Mouse (Mus musculus) induced T-regulatory cell, adult 2 months (primary cell): ENCODE measurements around the gene Brat1.
"Not testable (repeated sequence)": the region's sequence is repeated elsewhere in the genome, so short reads cannot be mapped to it uniquely, and the experiment has no call there.

Source experiments
- DNase-seq: peaks from one replicate; pipeline ENCODE4 v3.0.0-alpha.2; 2012; ENCODE audit warnings: low read depth

Gene Brat1

DNA sequence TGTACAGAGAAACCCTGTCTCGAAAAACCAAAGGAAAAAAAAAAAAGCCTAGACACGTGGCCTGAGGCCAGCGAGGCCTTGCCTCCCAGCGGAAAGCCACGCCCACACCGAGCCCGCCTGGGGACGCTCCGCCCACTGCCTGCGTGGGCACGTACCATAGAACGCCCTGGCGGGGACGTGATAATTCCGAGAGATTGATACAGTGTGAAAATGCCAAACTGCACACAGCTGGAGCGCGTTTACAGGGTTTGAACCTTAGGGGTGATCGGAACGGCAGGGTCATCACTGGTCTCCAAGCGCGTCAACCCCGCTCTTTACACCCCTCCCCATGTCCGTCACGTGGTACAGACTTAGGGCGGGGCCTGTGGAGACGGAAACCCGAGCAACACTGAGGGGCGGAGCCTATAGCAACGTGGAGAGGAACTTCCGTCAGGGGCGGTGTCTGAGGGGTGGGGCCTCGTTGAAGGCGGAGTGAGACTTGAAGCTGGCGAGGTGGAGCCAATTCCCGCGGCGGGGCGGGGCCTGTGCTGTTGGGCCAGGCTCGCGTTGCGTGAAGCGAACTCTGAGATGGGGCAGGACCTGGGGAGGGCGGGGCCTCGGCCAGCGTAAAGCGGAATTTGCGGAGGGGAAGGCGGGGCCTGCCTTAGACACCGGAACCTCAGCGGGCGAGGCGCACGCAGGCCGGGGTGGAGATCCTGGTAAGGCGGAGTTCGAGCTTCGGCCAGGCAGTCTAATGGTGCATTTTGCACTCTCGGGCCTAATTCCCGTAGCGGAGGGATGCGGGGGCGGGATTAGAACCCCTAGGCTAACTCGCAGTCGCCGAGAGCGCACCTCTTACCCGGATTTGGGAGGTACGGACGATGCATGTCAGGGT, at the start of gene Brat1:
Gene Brat1 (plus strand): TSS at position 634 of the 874 bp plus-strand sequence.
- peak; percentile 100 for DNase-seq

DNA sequence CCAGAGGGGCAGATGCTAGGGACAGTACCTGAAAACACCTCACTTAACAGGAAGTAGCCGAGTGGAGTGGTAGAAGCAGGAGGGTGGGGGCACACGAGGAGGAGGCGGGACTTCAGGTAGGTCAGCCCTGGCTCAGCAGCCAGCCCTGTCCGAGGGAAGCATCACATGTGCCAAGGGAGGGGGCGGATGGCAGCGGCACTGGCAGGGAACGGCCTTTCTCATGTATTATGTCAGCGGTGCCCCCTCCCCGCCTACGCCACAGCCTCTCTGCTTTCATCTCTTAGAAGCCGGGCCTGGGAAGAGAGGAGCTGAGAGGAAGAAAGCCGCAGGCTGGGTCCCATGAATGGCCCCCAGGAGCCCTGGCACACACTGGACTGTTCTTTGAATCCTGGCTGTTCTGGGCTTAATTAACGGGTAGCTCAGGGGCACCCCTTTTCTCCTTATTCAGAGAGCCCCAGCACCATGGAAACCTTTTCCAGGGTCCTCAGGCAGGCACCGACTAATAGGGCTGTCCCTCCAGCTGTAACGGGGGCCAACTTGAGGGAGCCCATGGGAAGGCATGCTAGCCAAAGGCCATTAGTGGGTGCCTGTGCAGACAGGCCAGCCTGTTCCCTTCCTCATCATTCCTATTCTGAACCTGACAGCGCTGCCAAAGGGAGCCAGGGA, 45.1 kb upstream of the Brat1 start:
- peak; percentile 59 for DNase-seq

DNA sequence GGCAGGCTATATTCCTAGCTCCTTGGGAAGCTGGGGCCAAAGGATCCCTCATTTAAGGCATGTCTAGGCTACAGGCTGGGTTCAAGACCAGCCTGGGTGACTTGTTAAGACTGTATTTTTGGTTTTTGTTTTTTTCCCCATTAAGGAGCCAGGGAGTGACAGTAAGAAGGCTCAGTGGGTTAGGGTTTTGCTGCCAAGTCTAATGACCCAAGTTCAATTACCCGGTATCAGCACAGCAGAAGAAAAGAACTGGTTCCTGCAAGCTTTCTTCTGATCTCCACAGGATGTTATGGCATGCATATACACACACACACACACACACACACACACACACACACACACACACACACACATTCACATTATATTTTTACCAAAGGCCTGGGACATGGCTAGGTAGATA, 44.4 kb upstream of the Brat1 start:
- no peak for DNase-seq

DNA sequence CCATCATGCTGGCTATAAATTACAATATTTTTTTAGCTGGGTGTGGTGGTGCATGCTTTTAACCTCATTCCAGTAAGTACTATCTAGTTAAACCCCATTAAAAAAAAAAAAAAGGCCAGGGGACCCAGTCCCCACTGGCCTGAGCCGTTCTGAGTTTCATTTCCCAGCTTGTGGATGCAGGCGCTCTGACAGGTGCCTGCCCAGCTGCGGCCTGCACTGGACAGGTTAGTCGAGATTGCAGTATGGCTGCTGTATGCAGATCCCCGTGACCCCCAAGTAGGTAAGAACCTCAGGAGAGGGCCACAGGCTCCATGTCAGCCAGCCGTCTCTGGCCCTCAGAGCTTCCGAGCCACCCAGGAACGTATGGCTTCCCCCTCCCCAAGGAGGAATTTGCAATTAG, 43.4 kb upstream of the Brat1 start:
- no peak for DNase-seq

DNA sequence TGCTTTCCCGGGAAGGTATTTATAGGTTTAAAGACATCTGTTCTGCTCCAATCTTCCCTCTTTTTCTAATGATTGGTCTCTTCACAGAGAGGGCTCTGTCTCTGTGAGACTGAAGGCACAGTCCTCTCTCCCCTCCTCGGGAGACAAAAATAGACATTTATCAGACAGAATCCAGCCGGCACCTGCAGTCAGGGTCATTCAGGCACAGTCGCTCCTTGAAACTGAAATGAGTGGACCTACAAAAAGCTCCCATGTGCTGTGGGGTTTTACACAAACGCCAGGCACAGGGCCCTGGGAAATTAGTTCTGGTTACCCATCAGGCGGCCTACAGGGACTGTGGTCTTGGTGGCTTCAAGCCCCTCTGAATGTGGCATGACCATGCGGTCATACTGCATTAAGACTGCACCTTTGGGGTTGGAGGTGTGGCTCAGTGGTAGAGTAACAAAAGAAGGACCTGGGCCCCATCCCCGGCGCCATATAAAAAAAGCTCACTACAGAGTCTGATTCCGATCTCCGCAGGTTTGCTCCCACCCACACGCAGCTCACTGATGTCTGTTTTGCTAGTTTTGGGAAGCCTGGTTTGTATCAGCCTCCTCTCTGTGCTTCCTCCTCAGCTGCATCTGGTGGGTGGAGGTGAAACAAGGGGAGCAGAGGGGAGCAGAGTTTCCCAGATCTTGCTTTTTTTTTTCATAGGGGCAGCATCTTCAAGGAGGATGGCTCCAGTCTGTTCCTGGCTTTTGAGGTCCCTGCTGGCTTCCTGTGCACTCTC, 42.8 kb upstream of the Brat1 start:
- DNase-seq, result no peak

DNA sequence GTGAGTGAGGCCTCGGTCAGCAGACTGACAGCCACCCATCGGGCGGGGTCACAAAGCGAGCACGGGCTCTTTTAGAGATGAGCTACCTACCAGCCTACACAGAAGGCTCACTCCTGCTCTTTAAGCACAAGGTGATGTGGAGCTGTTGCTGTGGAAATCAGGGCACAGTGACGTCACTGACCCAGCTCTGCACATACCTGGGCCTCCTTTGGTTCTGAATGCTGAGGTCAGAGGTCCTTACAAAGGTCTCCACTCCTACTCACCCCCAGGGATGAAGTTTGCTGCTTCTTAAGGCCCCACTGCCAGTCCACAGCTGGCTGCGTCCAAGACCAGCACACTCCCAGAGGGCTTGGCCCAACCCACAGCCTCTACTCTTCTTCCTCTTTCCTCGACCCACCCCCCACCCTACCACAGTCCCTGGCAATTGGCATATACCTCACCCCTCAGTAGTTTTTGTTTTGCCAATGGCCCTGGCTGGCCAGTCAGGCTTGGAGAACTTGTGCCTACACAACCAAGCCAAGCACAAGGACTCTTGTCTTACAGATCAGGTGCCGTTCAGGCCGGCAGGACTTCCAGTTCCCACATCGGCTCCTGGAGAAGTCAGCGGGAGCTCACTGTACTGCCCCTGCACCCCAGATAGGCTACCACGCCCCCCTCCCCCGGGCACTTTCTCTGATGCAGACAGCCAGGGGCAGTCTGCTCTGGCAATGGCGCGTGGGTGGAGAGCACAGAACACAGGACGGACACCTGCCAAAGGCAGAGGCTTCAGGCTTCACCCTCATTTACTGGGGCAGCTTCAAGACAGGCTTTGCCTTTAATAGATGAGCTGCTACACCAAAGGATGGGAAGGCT, 41.8 kb upstream of the Brat1 start:
- DNase-seq, result peak; percentile 40

DNA sequence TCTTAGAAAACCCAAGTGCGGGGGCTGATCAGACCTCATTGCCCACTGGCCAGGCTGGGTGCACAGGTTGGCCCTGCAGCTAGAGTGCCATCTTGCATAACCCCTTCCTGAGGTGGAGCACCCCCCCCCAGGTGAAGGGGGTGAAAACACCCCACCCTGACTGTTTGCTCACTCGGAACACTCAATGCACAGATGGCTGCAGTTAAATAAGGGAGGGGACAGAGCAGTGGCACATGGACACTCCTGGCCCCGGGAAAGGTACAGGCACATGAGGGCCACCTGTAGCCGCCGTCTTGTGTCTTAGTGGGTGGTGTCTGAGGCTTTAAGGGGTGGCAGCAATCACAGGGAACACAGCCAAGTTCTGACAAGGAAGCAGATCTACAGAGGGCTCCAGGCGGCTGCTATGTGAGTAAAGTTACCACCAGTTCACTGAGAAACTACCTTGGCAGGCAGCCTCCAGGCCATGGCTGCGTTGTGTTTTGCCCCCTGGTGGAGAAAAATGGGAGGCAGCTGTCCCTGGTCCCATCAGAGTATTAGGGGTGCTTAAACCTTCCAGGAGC, 41.1 kb upstream of the Brat1 start:
- DNase-seq, result peak; percentile 79

DNA sequence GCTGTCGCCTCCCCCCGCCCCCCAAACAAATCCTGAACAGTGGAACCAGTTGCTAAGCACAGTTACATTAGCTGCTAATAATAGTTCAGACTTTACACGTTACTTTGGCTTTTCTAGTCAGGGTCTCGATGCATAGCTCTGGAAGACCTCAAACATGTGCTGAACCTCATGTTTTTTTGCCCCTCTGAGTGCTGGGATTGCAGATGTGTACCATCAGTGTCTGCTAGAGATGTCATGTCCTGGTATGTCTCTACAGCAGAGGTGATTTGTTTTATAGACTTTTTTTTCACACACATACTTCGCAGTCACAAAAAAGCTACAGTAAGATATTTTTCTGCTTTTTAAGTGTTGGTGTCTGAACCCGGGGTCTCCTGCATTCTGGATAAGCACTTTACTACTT, 32.7 kb upstream of the Brat1 start:
- no peak for DNase-seq

DNA sequence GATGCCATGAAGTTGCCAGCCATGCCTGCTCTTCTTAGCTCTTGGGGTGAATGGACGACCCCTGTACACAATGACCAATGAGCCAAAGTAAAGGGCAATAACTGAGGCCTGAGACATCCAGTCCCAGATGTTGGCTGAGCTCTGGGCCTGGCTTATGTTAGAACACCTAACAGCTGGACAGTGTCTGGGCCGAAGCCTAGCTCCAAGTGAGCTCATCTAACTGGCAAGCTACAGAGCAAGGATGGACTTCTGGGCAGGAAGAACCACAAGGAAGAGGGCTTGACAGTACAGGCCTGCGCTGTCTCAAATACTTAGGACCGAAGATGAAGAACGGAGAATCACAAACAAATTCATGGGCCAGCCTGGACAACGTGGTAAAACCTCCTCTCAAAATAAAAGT, 32.2 kb upstream of the Brat1 start:
- DNase-seq, result not testable (repeated sequence)

DNA sequence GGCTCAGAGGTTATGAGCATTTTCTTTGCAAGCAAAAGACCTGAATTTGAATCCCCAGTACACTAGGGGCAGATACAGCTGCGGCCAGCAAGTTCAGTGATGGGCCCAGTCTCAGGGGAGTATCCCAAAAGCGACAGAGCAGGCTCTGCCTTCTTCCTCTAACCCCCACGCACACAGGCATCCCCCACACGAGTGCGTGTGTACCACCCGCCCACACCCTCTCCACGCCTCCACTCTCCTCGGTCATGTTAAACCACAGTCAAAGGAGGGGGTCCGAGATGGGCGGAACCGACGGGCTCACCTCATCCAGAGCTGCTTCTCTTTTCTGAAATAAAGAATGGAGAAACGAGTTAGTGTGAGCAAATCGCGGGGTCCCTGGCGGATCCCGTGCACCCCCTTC, 30.8 kb upstream of the Brat1 start:
- DNase-seq, result no peak

DNA sequence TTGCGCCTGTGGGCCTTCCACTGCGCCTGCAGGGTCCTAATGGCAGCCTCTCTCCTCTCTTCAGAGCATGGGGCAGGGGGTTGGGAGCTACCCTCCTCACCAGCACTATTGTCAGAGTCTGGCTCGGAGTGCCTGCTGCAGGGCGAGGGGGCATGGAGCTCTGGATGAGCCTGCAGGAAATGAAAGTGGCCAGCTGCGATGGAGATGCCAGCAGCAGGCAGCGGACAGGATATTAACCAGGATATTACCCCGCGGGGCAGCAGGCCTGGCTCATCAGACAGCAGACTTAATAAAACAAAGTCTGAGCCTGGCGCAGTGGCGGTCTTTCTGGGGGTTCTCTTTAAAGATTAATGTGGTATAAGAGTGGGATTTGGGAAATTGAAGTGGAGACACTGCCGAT, 29.7 kb upstream of the Brat1 start:
- DNase-seq, result no peak

DNA sequence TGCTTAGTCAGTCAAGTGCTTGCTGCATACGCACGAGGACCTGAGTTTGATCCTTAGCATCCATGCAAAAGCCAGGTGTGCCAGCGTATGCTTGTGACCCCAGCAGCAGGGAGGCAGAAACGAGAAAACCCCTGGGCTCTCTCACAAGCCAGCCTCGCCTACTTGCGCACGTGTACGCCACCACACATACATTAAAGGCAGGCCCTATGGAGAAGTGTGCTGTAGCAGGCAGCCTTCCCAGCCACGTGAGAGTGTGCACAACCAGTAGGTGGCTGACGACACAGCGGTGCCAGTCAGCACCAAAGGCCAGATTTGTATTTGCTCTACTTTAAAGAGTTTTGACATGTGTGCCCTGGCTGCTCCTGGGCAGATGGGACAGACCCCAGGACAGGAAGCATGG, 29.2 kb upstream of the Brat1 start:
- DNase-seq, result no peak

DNA sequence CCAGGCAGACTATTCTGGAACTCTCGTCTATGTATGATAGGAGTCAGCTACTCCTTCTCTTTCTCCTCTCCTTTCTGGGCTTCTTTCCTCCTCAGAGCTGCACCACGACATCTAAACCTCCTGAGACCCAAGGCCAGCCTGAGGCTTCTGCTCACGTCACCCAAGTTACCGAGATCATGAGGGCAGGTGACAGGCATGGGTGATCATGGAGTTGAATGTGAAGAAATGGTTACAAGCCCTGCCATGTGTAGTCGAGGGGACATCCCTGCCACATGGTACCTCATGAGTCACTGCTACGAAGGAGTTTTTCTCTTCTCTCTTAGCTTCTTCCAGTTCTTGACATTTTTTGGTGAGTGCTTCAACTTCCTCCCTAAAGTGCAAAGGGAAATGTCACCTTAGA, 27.7 kb upstream of the Brat1 start:
- DNase-seq, result no peak

DNA sequence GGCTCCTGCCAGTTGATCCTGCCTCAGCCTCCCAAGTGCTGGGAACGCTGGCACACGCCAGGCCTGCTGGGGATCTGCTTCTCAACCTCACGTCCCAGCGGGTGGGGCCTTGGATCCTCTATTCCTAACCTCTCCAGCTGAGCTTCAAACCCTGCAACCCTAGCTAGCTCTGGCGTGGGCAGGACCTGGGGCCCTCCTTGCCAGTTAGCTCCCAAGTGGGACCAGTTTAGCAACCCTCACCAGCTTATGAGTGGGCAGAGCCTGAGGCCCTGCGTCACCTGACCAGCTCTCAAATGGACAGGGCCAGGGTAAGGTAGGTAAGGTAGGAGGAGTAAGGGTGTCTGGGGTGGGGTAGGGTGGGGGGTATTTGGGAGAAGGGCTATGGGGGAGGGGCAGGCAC, 24.8 kb upstream of the Brat1 start:
- DNase-seq, result no peak

DNA sequence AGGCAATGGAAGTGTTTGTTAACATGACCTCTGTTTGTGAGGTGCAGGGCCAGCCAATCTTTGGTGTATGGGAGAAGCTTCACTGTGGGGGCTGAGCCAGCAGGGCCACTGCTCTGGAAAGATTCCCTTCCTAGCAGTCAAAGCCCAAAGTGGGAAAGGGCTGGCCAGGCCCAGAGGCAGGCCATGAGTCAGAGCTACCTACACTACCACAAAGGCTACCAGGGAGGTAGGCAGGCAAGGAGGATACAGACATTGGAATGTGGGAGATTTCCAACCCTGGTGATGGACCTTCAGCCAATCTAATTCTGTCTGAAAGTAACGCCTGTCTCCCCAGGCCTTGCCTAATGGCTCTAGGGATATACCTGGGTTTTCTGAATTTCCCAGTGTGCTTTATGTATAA, 23.9 kb upstream of the Brat1 start:
- DNase-seq, result no peak

DNA sequence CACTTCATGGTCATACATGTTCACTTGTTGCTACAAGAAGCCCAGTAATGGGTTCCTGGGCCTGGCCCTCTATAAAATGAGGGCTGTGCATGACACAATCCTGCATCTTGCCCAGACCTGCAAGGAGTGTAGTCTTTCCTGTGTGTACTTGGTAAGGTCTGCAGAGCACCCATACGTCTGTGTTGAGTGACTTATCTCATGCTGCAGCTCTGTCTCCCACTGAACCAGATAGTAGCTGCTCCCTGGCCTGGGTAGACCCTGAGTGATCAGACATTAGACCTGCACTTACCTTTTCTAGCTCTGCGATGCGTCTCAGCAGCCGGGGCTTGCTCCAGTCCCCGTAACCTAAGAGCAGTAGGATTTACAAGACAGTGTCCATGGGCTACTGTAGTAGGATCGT, 22.7 kb upstream of the Brat1 start:
- no peak for DNase-seq

DNA sequence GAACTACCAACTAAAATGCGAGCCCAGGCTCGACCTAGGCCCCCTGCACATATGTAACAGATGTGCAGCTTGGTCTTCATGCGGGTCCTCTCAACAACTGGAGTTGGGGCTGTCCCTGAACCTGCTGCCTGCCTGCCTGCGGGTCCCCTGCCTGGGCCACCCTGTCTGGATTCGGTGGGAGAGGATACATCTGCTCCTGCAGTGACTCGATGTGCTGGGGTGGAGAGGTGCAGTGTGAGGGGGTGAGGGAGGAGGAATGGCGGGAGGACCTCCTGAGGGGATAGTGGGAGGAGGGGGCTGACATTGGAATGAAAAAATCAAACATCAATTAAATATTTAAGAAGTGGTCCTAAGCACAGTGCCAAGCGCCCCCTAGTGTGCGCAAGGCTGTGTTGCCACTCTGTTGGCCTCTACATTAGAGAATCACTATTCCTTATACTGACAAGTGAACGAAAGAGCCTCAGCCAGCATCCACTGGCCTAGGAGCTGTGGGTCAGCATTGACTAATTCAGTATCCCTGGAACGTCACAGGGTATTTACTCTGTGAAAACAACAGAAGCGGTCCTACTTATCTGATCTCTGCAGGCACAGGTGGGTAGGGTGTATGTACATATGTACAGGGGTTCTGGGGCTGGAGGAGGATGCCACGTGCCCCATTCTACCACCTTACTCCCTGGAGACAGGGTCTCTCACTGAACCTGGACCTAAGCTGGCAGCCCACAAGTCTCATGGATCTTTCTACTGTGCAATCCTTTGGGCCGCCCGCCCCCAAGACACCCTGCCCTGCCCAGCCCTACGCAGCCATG, 20.3 kb upstream of the Brat1 start:
- DNase-seq, result peak; percentile 62

DNA sequence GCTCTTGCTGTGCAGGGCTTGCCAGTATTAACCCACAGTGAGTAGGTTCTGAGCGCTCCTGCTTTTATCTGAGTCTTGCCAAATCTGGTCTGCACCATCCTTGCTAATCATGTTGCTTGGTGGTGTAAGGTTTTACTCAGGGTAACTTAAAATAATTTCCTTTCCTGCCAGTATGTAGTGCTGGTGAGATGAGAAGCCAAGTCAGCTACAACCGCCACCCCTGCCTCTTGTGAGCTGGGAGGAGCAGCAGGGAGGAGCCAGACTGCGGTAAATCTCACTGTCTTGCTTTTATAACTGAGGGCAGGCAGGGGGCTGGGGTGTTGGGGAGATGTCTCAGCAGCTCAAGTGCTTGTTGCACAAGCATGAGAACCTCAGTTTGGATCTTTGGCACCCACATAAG, 16.4 kb upstream of the Brat1 start:
- no peak for DNase-seq

DNA sequence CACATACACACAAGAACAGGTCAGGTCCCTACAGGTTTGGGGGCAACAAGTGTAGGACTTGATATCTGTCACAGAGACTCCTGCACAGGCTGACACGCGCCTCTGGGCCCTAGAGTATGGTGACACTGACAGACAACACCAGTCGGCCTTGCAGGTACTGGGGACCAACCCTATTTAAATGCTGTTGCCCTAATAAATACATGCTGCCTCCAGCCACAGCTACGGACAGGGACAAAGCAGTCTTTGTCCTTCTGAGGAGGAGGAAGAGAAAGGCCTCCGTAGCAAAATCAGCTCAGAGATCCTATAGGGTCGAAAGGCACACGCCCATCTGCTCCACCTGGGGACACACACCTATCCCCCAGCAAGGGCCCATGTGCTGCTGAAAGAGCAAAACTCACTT, 8.8 kb upstream of the Brat1 start:
- DNase-seq, result no peak

DNA sequence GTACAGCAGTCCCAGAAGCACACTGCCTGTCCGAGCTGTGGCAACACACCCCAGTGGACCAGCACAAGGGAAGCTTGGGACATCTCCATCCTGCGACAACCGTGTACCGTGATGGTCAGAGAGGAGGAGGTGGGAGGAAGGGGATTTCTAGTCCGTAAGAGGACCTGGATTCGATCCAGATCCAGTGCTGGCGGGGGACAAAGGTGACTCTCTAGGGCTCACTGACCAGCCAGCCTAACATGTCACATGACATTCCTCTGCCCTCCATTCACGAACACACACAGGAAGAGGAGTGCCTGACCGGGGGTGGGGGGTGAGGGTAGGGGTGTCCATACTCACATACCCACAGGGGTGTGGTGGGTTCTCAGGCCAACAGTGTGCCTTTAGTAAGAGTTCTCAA, 5.0 kb upstream of the Brat1 start:
- no peak for DNase-seq

DNA sequence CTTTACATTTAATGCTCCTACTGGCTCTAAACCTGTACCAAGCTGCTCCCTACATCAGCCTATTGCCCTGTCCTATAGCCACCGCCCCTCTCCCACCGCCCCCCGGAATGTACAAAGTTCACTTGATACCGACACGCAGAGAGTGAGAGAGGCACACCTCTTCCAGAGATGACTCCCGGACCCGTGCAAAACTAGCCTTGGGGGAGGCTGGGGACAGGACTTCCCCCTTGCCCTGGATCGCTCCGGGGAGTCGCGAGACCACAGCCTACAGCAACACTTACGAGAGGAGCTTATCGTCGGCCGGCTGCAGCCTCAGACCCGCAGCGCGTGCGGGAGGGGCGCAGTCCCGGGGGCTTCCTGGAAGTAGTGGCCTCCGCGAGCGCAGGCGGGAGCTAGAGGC, 3.1 kb upstream of the Brat1 start:
- no peak for DNase-seq
